Mouse (Mus musculus) liver, postnatal 0 days (tissue): ENCODE results near the gene Psip1. TPM values are rescaled to one million over a fixed set of nuclear protein-coding genes. Genes with fewer than 3 reads are reported as not detected.

Source experiments
- ATAC-seq: fragments of 200-750 bp; cut with Nextera tagmentation; 2 replicates; pipeline ENCODE4 v1.8.0; 2017; ENCODE audit warnings: mild to moderate bottlenecking, moderate library complexity
- DNase-seq: peaks from one replicate; pipeline ENCODE4 v3.0.0-alpha.2; 2016
- H3K27ac ChIP-seq: fragments of 300-500 bp; sonication (generic); 2 replicates; pipeline ENCODE4 v1.5.1; 2014; ENCODE audit warnings: antibody characterized with exemption, moderate library complexity, mild to moderate bottlenecking, low read depth
- H3K27me3 ChIP-seq: fragments of 300-500 bp; sonication (generic); 2 replicates; pipeline ENCODE4 v1.6.1; 2014; ENCODE audit warnings: low read length, control low read depth, mixed read lengths; ENCODE audit not compliant: insufficient read depth
- H3K36me3 ChIP-seq: fragments of 300-500 bp; sonication (generic); replicated peaks from 2 replicates; pipeline ENCODE4 v1.6.1; 2014; ENCODE audit warnings: mild to moderate bottlenecking, control low read depth, low read length, moderate library complexity, mixed read lengths; ENCODE audit not compliant: insufficient read depth
- H3K4me1 ChIP-seq: fragments of 300-500 bp; sonication (generic); 2 replicates; pipeline ENCODE4 v1.6.1; 2014; ENCODE audit warnings: antibody characterized with exemption, mild to moderate bottlenecking, control low read depth; ENCODE audit not compliant: insufficient read depth
- H3K4me2 ChIP-seq: fragments of 300-500 bp; sonication (generic); 2 replicates; pipeline ENCODE4 v1.6.1; 2014; ENCODE audit warnings: low read depth, mild to moderate bottlenecking, low read length, moderate library complexity, mixed read lengths
- H3K4me3 ChIP-seq: fragments of 300-500 bp; sonication (generic); 2 replicates; pipeline ENCODE4 v1.5.1; 2014; ENCODE audit warnings: low read depth, low read length
- H3K9ac ChIP-seq: fragments of 300-500 bp; sonication (generic); replicated peaks from 2 replicates; pipeline ENCODE4 v1.6.1; 2014; ENCODE audit warnings: mild to moderate bottlenecking, moderate library complexity
- H3K9me3 ChIP-seq: fragments of 300-500 bp; sonication (generic); 2 replicates; pipeline ENCODE4 v1.6.1; 2016; ENCODE audit warnings: mild to moderate bottlenecking, control low read depth, low read length, mixed read lengths
- CTCF ChIP-seq: sonication (generic); IDR thresholded peaks from 2 replicates; pipeline ENCODE4 v1.5.1; 2016; ENCODE audit warnings: antibody characterized with exemption, low read depth
- EP300 ChIP-seq: IDR thresholded peaks from 2 replicates; pipeline ENCODE4 v1.6.1; 2016; ENCODE audit warnings: antibody characterized with exemption, low read depth, mild to moderate bottlenecking
- WGBS: fragments of 180-500 bp; shearing (Covaris S2); extraction: QIAGEN DNeasy Blood & Tissue Kit; methylation state at CpG from one replicate; pipeline ENCODE4 v1.1.7; 2014; ENCODE audit not compliant: insufficient replicate concordance; 5-methylcytosine and 5-hydroxymethylcytosine counted together
- polyA plus RNA-seq: library from polyadenylated mRNA; unstranded; fragments of >200 nt; fragmentation: Nextera tagmentation; extraction: Ambion mirVana; gene quantifications from 2 replicates; pipeline ENCODE4 v1.2.1, GENCODE M21; 2015

The Psip1 gene
- polyA plus RNA-seq, 1 experiment from 2014 or later: 30.1 TPM

- Histone ChIP-seq H3K9ac (no peak overlapping the region), H3K9me3 (no peaks in the 10 kb centered on the region), H3K4me2 (no peak overlapping the region), H3K4me1 (no peaks in the 10 kb centered on the region), H3K27ac (no peak overlapping the region), H3K27me3 (no peaks in the 10 kb centered on the region), H3K36me3 (peaks cover 57% of the 10 kb centered on the region), H3K4me3 (no peak overlapping the region)
- TF ChIP-seq CTCF (no peak), EP300 (no peak)
- WGBS: 91% methylated on average over 4 of the region's 4 CpGs
- no peak for DNase-seq
- ATAC-seq: no peak
These were observed 35.5 kb downstream of the Psip1 start for GRCm38 (mm10) chr4:83450785-83451184.

GRCm38 (mm10) chr4:83441050-83441449 is 45.2 kb downstream of the Psip1 start:
- 77% methylated on average over 4 of the region's 4 CpGs for WGBS
- H3K4me3 ChIP-seq: no peak overlapping the region
- DNase-seq: no peak
- no peak overlapping the region for H3K27ac ChIP-seq
- no peaks in the 10 kb centered on the region for H3K9me3 ChIP-seq
- no peak for ATAC-seq
- no peak overlapping the region for H3K4me2 ChIP-seq
- peaks cover 34% of the 10 kb centered on the region for H3K36me3 ChIP-seq
- TF ChIP-seq CTCF (no peak), EP300 (no peak)
- H3K27me3 ChIP-seq: no peaks in the 10 kb centered on the region
- no peaks in the 10 kb centered on the region for H3K4me1 ChIP-seq
- H3K9ac ChIP-seq: no peak overlapping the region

GRCm38 (mm10) chr4:83439045-83439444 is 47.2 kb downstream of the Psip1 start:
- no peaks in the 10 kb centered on the region for H3K27me3 ChIP-seq
- DNase-seq: no peak
- no peak overlapping the region for H3K4me2 ChIP-seq
- H3K36me3 ChIP-seq: peaks cover 47% of the 10 kb centered on the region
- H3K4me3 ChIP-seq: no peak overlapping the region
- no peak for ATAC-seq
- TF ChIP-seq CTCF (no peak), EP300 (no peak)
- H3K9me3 ChIP-seq: no peaks in the 10 kb centered on the region
- WGBS: 58% methylated on average over 5 of the region's 5 CpGs
- H3K4me1 ChIP-seq: no peaks in the 10 kb centered on the region
- no peak overlapping the region for H3K9ac ChIP-seq
- H3K27ac ChIP-seq: no peak overlapping the region

- Histone ChIP-seq H3K4me2 (no peak overlapping the region), H3K27me3 (no peaks in the 10 kb centered on the region), H3K36me3 (peaks cover 48% of the 10 kb centered on the region), H3K9me3 (no peaks in the 10 kb centered on the region), H3K27ac (no peak overlapping the region), H3K4me3 (no peak overlapping the region), H3K4me1 (no peaks in the 10 kb centered on the region), H3K9ac (no peak overlapping the region)
- ATAC-seq (no peak), DNase-seq (no peak)
- TF ChIP-seq CTCF (no peak), EP300 (no peak)
These were observed 48.1 kb downstream of the Psip1 start for GRCm38 (mm10) chr4:83438116-83438515.

GRCm38 (mm10) chr4:83436375-83436774 is 49.9 kb downstream of the Psip1 start:
- H3K27ac ChIP-seq: no peak overlapping the region
- peaks cover 44% of the 10 kb centered on the region for H3K36me3 ChIP-seq
- DNase-seq: no peak
- H3K4me3 ChIP-seq: no peak overlapping the region
- WGBS: 87% methylated on average over 8 of the region's 8 CpGs
- H3K27me3 ChIP-seq: no peaks in the 10 kb centered on the region
- H3K4me1 ChIP-seq: no peaks in the 10 kb centered on the region
- H3K4me2 ChIP-seq: no peak overlapping the region
- H3K9me3 ChIP-seq: no peaks in the 10 kb centered on the region
- H3K9ac ChIP-seq: no peak overlapping the region
- no peak for TF ChIP-seq CTCF
- no peak for TF ChIP-seq EP300
- no peak for ATAC-seq

GRCm38 (mm10) chr4:83432901-83433300 is 53.4 kb downstream of the Psip1 start:
- WGBS: 84% methylated on average over 6 of the region's 6 CpGs
- ATAC-seq (no peak), DNase-seq (no peak)
- no peak overlapping the region for H3K27ac ChIP-seq
- no peaks in the 10 kb centered on the region for H3K27me3 ChIP-seq
- peaks cover 48% of the 10 kb centered on the region for H3K36me3 ChIP-seq
- no peak overlapping the region for H3K9ac ChIP-seq
- H3K9me3 ChIP-seq: no peaks in the 10 kb centered on the region
- H3K4me3 ChIP-seq: no peak overlapping the region
- TF ChIP-seq EP300 (no peak), CTCF (no peak)
- H3K4me1 ChIP-seq: no peaks in the 10 kb centered on the region
- no peak overlapping the region for H3K4me2 ChIP-seq

- Histone ChIP-seq H3K4me2 (no peak overlapping the region), H3K27ac (no peak overlapping the region), H3K9ac (no peak overlapping the region), H3K4me1 (no peaks in the 10 kb centered on the region), H3K9me3 (no peaks in the 10 kb centered on the region), H3K27me3 (no peaks in the 10 kb centered on the region), H3K4me3 (no peak overlapping the region), H3K36me3 (peaks cover 44% of the 10 kb centered on the region)
- DNase-seq: no peak
- 85% methylated on average over 7 of the region's 7 CpGs for WGBS
- no peak for TF ChIP-seq EP300
- no peak for TF ChIP-seq CTCF
- no peak for ATAC-seq
These were observed 54.3 kb downstream of the Psip1 start for GRCm38 (mm10) chr4:83431950-83432349.
